23 mouse cellular contexts compared by ENCODE assay signal in genomic region chr5:113459942-113460341, GRCm38 (mm10). TPM values are rescaled to one million over a fixed set of nuclear protein-coding genes. Genes with fewer than 3 reads are reported as not detected.
DNase-seq lines count a peak whose midpoint lies in the region; ATAC-seq lines count a peak whose summit lies in the region.
"Had no signal": no experiment of that assay in that cellular context is flagged by ENCODE, and none has a peak within 500 bp of the region (broad histone marks: within the 10 kb centered on the region; RNA-seq: fewer than 3 reads in every experiment).

No protein-coding gene starts in this region.

- no peaks in the 10 kb centered on the region for H3K9me3 ChIP-seq in forebrain, embryonic 14.5 days (replicated peaks; ENCODE audit: control insufficient read depth, low read length)
- H3K9me3 ChIP-seq in forebrain, embryonic 16.5 days (ENCODE audit: control insufficient read depth, low read length) = peaks cover 3% of the 10 kb centered on the region; the same call in 1 of the 2 replicates
- no peaks in the 10 kb centered on the region for H3K9me3 ChIP-seq in midbrain, embryonic 14.5 days (ENCODE audit: control insufficient read depth, low read length)
- no peaks in the 10 kb centered on the region for H3K9me3 ChIP-seq in midbrain, embryonic 15.5 days
- H3K9me3 ChIP-seq: embryonic facial prominence, embryonic 15.5 days; heart, embryonic 15.5 days; hindbrain, embryonic 15.5 days had no signal

- no peak overlapping the region for H3K9ac ChIP-seq in forebrain, embryonic 14.5 days (ENCODE audit: low read length)
- no peak overlapping the region for H3K9ac ChIP-seq in forebrain, embryonic 16.5 days (replicated peaks; ENCODE audit: low read depth, low read length)
- H3K9ac ChIP-seq in midbrain, embryonic 14.5 days (replicated peaks; ENCODE audit: low read length) = no peak overlapping the region
- H3K9ac ChIP-seq in midbrain, embryonic 15.5 days = no peak overlapping the region
- H3K9ac ChIP-seq: embryonic facial prominence, embryonic 15.5 days; heart, embryonic 15.5 days; hindbrain, embryonic 15.5 days had no signal

- peak; percentile 61 for DNase-seq in forebrain, embryonic 14.5 days (ENCODE audit: low spot score)
- DNase-seq in layer of hippocampus, adult 9-11 months = peak; percentile 22
- no peak for DNase-seq in layer of hippocampus, postnatal 36 days
- DNase-seq in midbrain, embryonic 14.5 days = peak; percentile 76
- no peak for DNase-seq in lung, postnatal 25 days (ENCODE audit: low spot score)
- DNase-seq: adrenal gland, postnatal 14 days; cerebellum, adult 18-20 months; cerebellum, postnatal 10 days; embryo, embryonic 11 days; gastrocnemius, postnatal 14 days; heart, adult 2 months; heart, postnatal 14 days had no signal

- H3K36me3 ChIP-seq in forebrain, embryonic 14.5 days (ENCODE audit: control insufficient read depth, insufficient read depth, low read length) = no peaks in the 10 kb centered on the region
- H3K36me3 ChIP-seq in forebrain, embryonic 16.5 days (ENCODE audit: control insufficient read depth, insufficient read depth) = no peaks in the 10 kb centered on the region
- H3K36me3 ChIP-seq in midbrain, embryonic 14.5 days (ENCODE audit: control insufficient read depth, insufficient read depth, low read length) = no peaks in the 10 kb centered on the region
- H3K36me3 ChIP-seq in midbrain, embryonic 15.5 days (replicated peaks) = no peaks in the 10 kb centered on the region
- H3K36me3 ChIP-seq: embryonic facial prominence, embryonic 15.5 days; heart, embryonic 15.5 days; hindbrain, embryonic 15.5 days had no signal

- H3K4me2 ChIP-seq in forebrain, embryonic 14.5 days (ENCODE audit: low read length) = no peak overlapping the region
- no peak overlapping the region for H3K4me2 ChIP-seq in forebrain, embryonic 16.5 days (ENCODE audit: low read length)
- H3K4me2 ChIP-seq in midbrain, embryonic 14.5 days (ENCODE audit: low read length) = no peak overlapping the region
- H3K4me2 ChIP-seq in midbrain, embryonic 15.5 days = no peak overlapping the region
- H3K4me2 ChIP-seq: embryonic facial prominence, embryonic 15.5 days; heart, embryonic 11.5 days; heart, embryonic 15.5 days; hindbrain, embryonic 15.5 days had no signal

- ATAC-seq in forebrain, embryonic 14.5 days = no peak
- no peak; the same call in 1 of the 2 replicates for ATAC-seq in forebrain, embryonic 16.5 days
- ATAC-seq in midbrain, embryonic 14.5 days (ENCODE audit: low FRiP score, low TSS enrichment) = no peak
- ATAC-seq in midbrain, embryonic 15.5 days (replicated peaks) = no peak
- ATAC-seq: activated CD4-positive, CD25-positive, alpha-beta regulatory T cell, adult 4 months; Patski had no signal

- H3K27me3 ChIP-seq in forebrain, embryonic 14.5 days (replicated peaks; ENCODE audit: control insufficient read depth, insufficient read depth, low read length) = peaks cover 9% of the 10 kb centered on the region; the same call in 1 of the 2 replicates
- H3K27me3 ChIP-seq in forebrain, embryonic 16.5 days (replicated peaks; ENCODE audit: control insufficient read depth, insufficient read depth, low read length) = peaks cover 6% of the 10 kb centered on the region
- no peaks in the 10 kb centered on the region for H3K27me3 ChIP-seq in midbrain, embryonic 14.5 days (ENCODE audit: control insufficient read depth, insufficient read depth, low read length)
- H3K27me3 ChIP-seq in midbrain, embryonic 15.5 days (replicated peaks) = no peaks in the 10 kb centered on the region
- H3K27me3 ChIP-seq: hindbrain, embryonic 15.5 days had no signal

- 67% methylated on average over 7 of the region's 7 CpGs for WGBS in forebrain, embryonic 14.5 days
- 52% methylated on average over 7 of the region's 7 CpGs for WGBS in forebrain, embryonic 16.5 days
- WGBS in midbrain, embryonic 14.5 days = 25% methylated on average over 7 of the region's 7 CpGs
- 29% methylated on average over 7 of the region's 7 CpGs for WGBS in midbrain, embryonic 15.5 days

- H3K4me3 ChIP-seq in forebrain, embryonic 14.5 days (ENCODE audit: low read depth, low read length) = no peak overlapping the region
- H3K4me3 ChIP-seq in forebrain, embryonic 16.5 days (replicated peaks; ENCODE audit: low read length) = no peak overlapping the region
- no peak overlapping the region for H3K4me3 ChIP-seq in midbrain, embryonic 14.5 days (replicated peaks; ENCODE audit: low read depth, low read length)
- H3K4me3 ChIP-seq in midbrain, embryonic 15.5 days = no peak overlapping the region
- H3K4me3 ChIP-seq: embryonic facial prominence, embryonic 15.5 days; erythroblast, embryonic 14.5 days; heart, adult 2 months; heart, embryonic 15.5 days; hindbrain, embryonic 15.5 days had no signal

- peaks cover 17% of the 10 kb centered on the region for H3K4me1 ChIP-seq in forebrain, embryonic 14.5 days (ENCODE audit: control insufficient read depth, insufficient read depth, low read length)
- peaks cover 20% of the 10 kb centered on the region for H3K4me1 ChIP-seq in forebrain, embryonic 16.5 days (replicated peaks; ENCODE audit: control insufficient read depth, insufficient read depth, low read length)
- peaks cover 36% of the 10 kb centered on the region for H3K4me1 ChIP-seq in midbrain, embryonic 14.5 days (ENCODE audit: control insufficient read depth, insufficient read depth, low read length)
- H3K4me1 ChIP-seq in midbrain, embryonic 15.5 days = peaks cover 44% of the 10 kb centered on the region
- H3K4me1 ChIP-seq: heart, embryonic 15.5 days had no signal

- no peak overlapping the region for H3K27ac ChIP-seq in forebrain, embryonic 14.5 days (ENCODE audit: low read depth, low read length)
- H3K27ac ChIP-seq in forebrain, embryonic 16.5 days (ENCODE audit: low read length) = no peak overlapping the region
- no peak overlapping the region for H3K27ac ChIP-seq in midbrain, embryonic 14.5 days (replicated peaks; ENCODE audit: low read depth, low read length)
- H3K27ac ChIP-seq in midbrain, embryonic 15.5 days = no peak overlapping the region
- H3K27ac ChIP-seq: embryonic facial prominence, embryonic 15.5 days; heart, adult 2 months; heart, embryonic 15.5 days; hindbrain, embryonic 15.5 days had no signal

RNA-seq across cellular contexts. Expression of gene Wscd2, which starts 30.2 kb away (rescaled TPM):
- 3.4 and 5.3 TPM in 2 replicates for polyA plus RNA-seq in forebrain, embryonic 14.5 days (2014; fragmentation: Nextera tagmentation; extraction: Ambion mirVana)
- polyA plus RNA-seq in forebrain, embryonic 16.5 days (2015; fragmentation: Nextera tagmentation; extraction: Ambion mirVana) = 6.6 and 11.3 TPM in 2 replicates
- 10 to 100 TPM; 83.5 to 86.8 TPM for total RNA-seq in layer of hippocampus, postnatal 36 days (2021)
- 10.7 and 12.0 TPM in 2 replicates for polyA plus RNA-seq in midbrain, embryonic 14.5 days (2014; fragmentation: Nextera tagmentation; extraction: Ambion mirVana)
- 16.0 TPM in 2 replicates for polyA plus RNA-seq in midbrain, embryonic 15.5 days (2015; fragmentation: Nextera tagmentation; extraction: Ambion mirVana)
- total RNA-seq: common myeloid progenitor, adult 5-6 weeks; hematopoietic stem cell, adult 5-6 weeks had no signal
- polyA plus RNA-seq: erythroblast, embryonic 14.5 days had no signal

Comparison
In these comparisons a context has a peak if more than half of its experiments do, and no peak if none do; other contexts are left out.
1. DNase-seq: peak in forebrain, embryonic 14.5 days (single experiment), layer of hippocampus, adult 9-11 months (single experiment) and midbrain, embryonic 14.5 days (single experiment); none in layer of hippocampus, postnatal 36 days (0 of 2) and lung, postnatal 25 days (single experiment).